Mouse (Mus musculus): Measurements from ENCODE around the gene Abca14. TPM values are rescaled to one million over a fixed set of nuclear protein-coding genes. Genes with fewer than 3 reads are reported as not detected.

The Abca14 gene
- total RNA-seq, 2 experiments from 2014 or later = not detected

Other genes with a start within 250 kb of the Abca14 start
- under 1 TPM; 0.07 to 0.15 TPM for gene Dnah3, start 108.7 kb upstream of the Abca14 start, total RNA-seq (2021)
- gene Tmem159, start 101.6 kb upstream of the Abca14 start, total RNA-seq (2021) = 10 to 100 TPM; 13.4 to 14.0 TPM
- under 1 TPM; 0.20 to 0.45 TPM for gene Zp2, start 58.7 kb upstream of the Abca14 start, total RNA-seq (2021)
- gene Anks4b, start 30.1 kb upstream of the Abca14 start, total RNA-seq (2021) = under 1 TPM; 0.22 to 0.54 TPM
- 10 to 100 TPM; 74.8 to 88.4 TPM for gene Crym, start 1.9 kb upstream of the Abca14 start, total RNA-seq (2021)
- gene Abca15, start 124.7 kb downstream of the Abca14 start, total RNA-seq (2021) = not detected
- gene Abca16, start 205.7 kb downstream of the Abca14 start, total RNA-seq (2021) = not detected

Data from left cerebral cortex, postnatal 36 days (tissue).